Mouse (Mus musculus): ENCODE data around the gene Fam243. TPM values are rescaled to one million over a fixed set of nuclear protein-coding genes. Genes with fewer than 3 reads are reported as not detected.

Gene Fam243
- total and polyA plus RNA-seq, 2 experiments from 2014 or later = 0.05 TPM; not detected in 1

- Histone ChIP-seq H3K9me3 (replicated peaks; ENCODE audit: control insufficient read depth, low read length) (no peaks in the 10 kb centered on the region), H3K4me3 (ENCODE audit: low read depth, low read length) (no peak overlapping the region), H3K36me3 (replicated peaks; ENCODE audit: control insufficient read depth, insufficient read depth, low read length) (peaks cover 45% of the 10 kb centered on the region), H3K9ac (replicated peaks; ENCODE audit: low read depth, low read length) (no peak overlapping the region), H3K27ac (ENCODE audit: low read depth) (no peak overlapping the region), H3K27me3 (ENCODE audit: control insufficient read depth, insufficient read depth, low read length) (no peaks in the 10 kb centered on the region), H3K4me2 (ENCODE audit: low read depth, low read length) (no peak overlapping the region), H3K4me1 (ENCODE audit: control insufficient read depth, insufficient read depth) (peaks cover 21% of the 10 kb centered on the region)
- 92% methylated on average over 2 of the region's 2 CpGs for WGBS
- ATAC-seq (ENCODE audit: insufficient read depth, low read depth) = no peak
- no peak for DNase-seq (ENCODE audit: low spot score)
- TF ChIP-seq EP300 (IDR thresholded peaks at IDR 0.05; ENCODE audit: low read depth) (no peak), CTCF (IDR thresholded peaks at IDR 0.05; ENCODE audit: low read depth) (peak; percentile 24)
Observed at GRCm38 (mm10) chr16:92305519-92305918, 15.7 kb downstream of the Fam243 start.

GRCm38 (mm10) chr16:92302506-92302905 lies 18.7 kb downstream of the Fam243 start:
- Histone ChIP-seq H3K36me3 (replicated peaks; ENCODE audit: control insufficient read depth, insufficient read depth, low read length) (peaks cover 23% of the 10 kb centered on the region), H3K9ac (replicated peaks; ENCODE audit: low read depth, low read length) (0 out of 2 replicates have a peak overlapping the region, but pooled peaks have one; percentile 74), H3K9me3 (replicated peaks; ENCODE audit: control insufficient read depth, low read length) (no peaks in the 10 kb centered on the region), H3K4me3 (ENCODE audit: low read depth, low read length) (peak overlapping the region; percentile 75), H3K4me1 (ENCODE audit: control insufficient read depth, insufficient read depth) (peaks cover 26% of the 10 kb centered on the region), H3K27me3 (ENCODE audit: control insufficient read depth, insufficient read depth, low read length) (no peaks in the 10 kb centered on the region), H3K27ac (ENCODE audit: low read depth) (peak overlapping the region; percentile 89), H3K4me2 (ENCODE audit: low read depth, low read length) (peak overlapping the region; percentile 78)
- ATAC-seq (ENCODE audit: insufficient read depth, low read depth) (no peak), DNase-seq (ENCODE audit: low spot score) (no peak)
- no peak for TF ChIP-seq CTCF (IDR thresholded peaks at IDR 0.05; ENCODE audit: low read depth)
- WGBS = 23% methylated on average over 5 of the region's 5 CpGs

- Histone ChIP-seq H3K4me2 (ENCODE audit: low read depth, low read length) (peak overlapping the region; percentile 78), H3K4me1 (ENCODE audit: control insufficient read depth, insufficient read depth) (peaks cover 26% of the 10 kb centered on the region), H3K36me3 (replicated peaks; ENCODE audit: control insufficient read depth, insufficient read depth, low read length) (peaks cover 18% of the 10 kb centered on the region), H3K27ac (ENCODE audit: low read depth) (peak overlapping the region; percentile 89), H3K27me3 (ENCODE audit: control insufficient read depth, insufficient read depth, low read length) (no peaks in the 10 kb centered on the region), H3K4me3 (ENCODE audit: low read depth, low read length) (peak overlapping the region; percentile 75), H3K9ac (replicated peaks; ENCODE audit: low read depth, low read length) (peak overlapping the region; percentile 74), H3K9me3 (replicated peaks; ENCODE audit: control insufficient read depth, low read length) (no peaks in the 10 kb centered on the region)
- TF ChIP-seq EP300 (IDR thresholded peaks at IDR 0.05; ENCODE audit: low read depth) (no peak), CTCF (IDR thresholded peaks at IDR 0.05; ENCODE audit: low read depth) (0 out of 2 replicates have a peak, but pooled peaks have one; percentile 8)
- peak; percentile 71 for ATAC-seq (ENCODE audit: insufficient read depth, low read depth)
- DNase-seq (ENCODE audit: low spot score) = peak; percentile 73
- WGBS = 27% methylated on average over 5 of the region's 5 CpGs
Observed at GRCm38 (mm10) chr16:92301989-92302388, 19.3 kb downstream of the Fam243 start.

- H3K4me3 ChIP-seq (ENCODE audit: low read depth, low read length) = peak overlapping the region; percentile 75
- 2% methylated on average over 12 of the region's 12 CpGs for WGBS
- no peaks in the 10 kb centered on the region for H3K27me3 ChIP-seq (ENCODE audit: control insufficient read depth, insufficient read depth, low read length)
- DNase-seq (ENCODE audit: low spot score) = no peak
- TF ChIP-seq EP300 (IDR thresholded peaks at IDR 0.05; ENCODE audit: low read depth) (no peak), CTCF (IDR thresholded peaks at IDR 0.05; ENCODE audit: low read depth) (no peak)
- peak overlapping the region; percentile 74 for H3K9ac ChIP-seq (replicated peaks; ENCODE audit: low read depth, low read length)
- peak; percentile 49 for ATAC-seq (ENCODE audit: insufficient read depth, low read depth)
- peaks cover 26% of the 10 kb centered on the region for H3K4me1 ChIP-seq (ENCODE audit: control insufficient read depth, insufficient read depth)
- H3K27ac ChIP-seq (ENCODE audit: low read depth) = peak overlapping the region; percentile 89
- H3K4me2 ChIP-seq (ENCODE audit: low read depth, low read length) = peak overlapping the region; percentile 78
- no peaks in the 10 kb centered on the region for H3K9me3 ChIP-seq (replicated peaks; ENCODE audit: control insufficient read depth, low read length)
- peaks cover 13% of the 10 kb centered on the region for H3K36me3 ChIP-seq (replicated peaks; ENCODE audit: control insufficient read depth, insufficient read depth, low read length)
Observed at GRCm38 (mm10) chr16:92301412-92301806, 19.8 kb downstream of the Fam243 start.

- DNase-seq (ENCODE audit: low spot score) (peak; percentile 98), ATAC-seq (ENCODE audit: insufficient read depth, low read depth) (peak; percentile 92)
- H3K9me3 ChIP-seq (replicated peaks; ENCODE audit: control insufficient read depth, low read length) = no peaks in the 10 kb centered on the region
- H3K4me2 ChIP-seq (ENCODE audit: low read depth, low read length) = peak within 1 kb of the TSS; percentile 78
- peak within 1 kb of the TSS; percentile 75 for H3K4me3 ChIP-seq (ENCODE audit: low read depth, low read length)
- TF ChIP-seq EP300 (IDR thresholded peaks at IDR 0.05; ENCODE audit: low read depth) (no peak), CTCF (IDR thresholded peaks at IDR 0.05; ENCODE audit: low read depth) (no peak)
- peaks cover 8% of the 10 kb centered on the region for H3K36me3 ChIP-seq (replicated peaks; ENCODE audit: control insufficient read depth, insufficient read depth, low read length)
- 6% methylated on average over 32 of the region's 32 CpGs for WGBS
- peaks cover 27% of the 10 kb centered on the region for H3K4me1 ChIP-seq (ENCODE audit: control insufficient read depth, insufficient read depth)
- peak within 1 kb of the TSS; percentile 74 for H3K9ac ChIP-seq (replicated peaks; ENCODE audit: low read depth, low read length)
- peak within 1 kb of the TSS; percentile 89 for H3K27ac ChIP-seq (ENCODE audit: low read depth)
- no peaks in the 10 kb centered on the region for H3K27me3 ChIP-seq (ENCODE audit: control insufficient read depth, insufficient read depth, low read length)
Observed at GRCm38 (mm10) chr16:92300649-92301411, 20.4 kb downstream of the Fam243 start, which contains the start of gene Smim11. TSS of gene Smim11 (plus strand) at chr16:92301286.

All from heart, postnatal 0 days (tissue).